Mouse (Mus musculus): Measurements from ENCODE around the gene Pou6f2.

Gene Pou6f2

GRCm38 (mm10) chr13:18397586-18397985 is at the start of gene Pou6f2:
TSS of gene Pou6f2 (minus strand) at chr13:18397686.
- no peak for DNase-seq (ENCODE audit: low spot score)

- DNase-seq (ENCODE audit: low spot score) = no peak
Measured at GRCm38 (mm10) chr13:18439858-18440257, 42.4 kb upstream of the Pou6f2 start.

GRCm38 (mm10) chr13:18387673-18388072 is 9.8 kb downstream of the Pou6f2 start:
- DNase-seq (ENCODE audit: low spot score) = no peak

- DNase-seq (ENCODE audit: low spot score) = no peak
Measured at GRCm38 (mm10) chr13:18363373-18363772, 34.1 kb downstream of the Pou6f2 start.

- DNase-seq (ENCODE audit: low spot score) = no peak
Measured at GRCm38 (mm10) chr13:18344580-18345333, 52.7 kb downstream of the Pou6f2 start.

GRCm38 (mm10) chr13:18338910-18339501 is 58.5 kb downstream of the Pou6f2 start:
- DNase-seq (ENCODE audit: low spot score) = no peak

GRCm38 (mm10) chr13:18338022-18338421 is 59.5 kb downstream of the Pou6f2 start:
- no peak for DNase-seq (ENCODE audit: low spot score)

GRCm38 (mm10) chr13:18334035-18334434 is 63.5 kb downstream of the Pou6f2 start:
- DNase-seq (ENCODE audit: low spot score) = no peak

GRCm38 (mm10) chr13:18332596-18332995 is 64.9 kb downstream of the Pou6f2 start:
- no peak for DNase-seq (ENCODE audit: low spot score)

GRCm38 (mm10) chr13:18323980-18324678 is 73.4 kb downstream of the Pou6f2 start:
- DNase-seq (ENCODE audit: low spot score) = no peak

GRCm38 (mm10) chr13:18323407-18323806 is 74.1 kb downstream of the Pou6f2 start:
- no peak for DNase-seq (ENCODE audit: low spot score)

- no peak for DNase-seq (ENCODE audit: low spot score)
Measured at GRCm38 (mm10) chr13:18312613-18313012, 84.9 kb downstream of the Pou6f2 start.

GRCm38 (mm10) chr13:18309024-18309423 is 88.5 kb downstream of the Pou6f2 start:
- DNase-seq (ENCODE audit: low spot score) = no peak

GRCm38 (mm10) chr13:18306506-18307145 is 90.9 kb downstream of the Pou6f2 start:
- DNase-seq (ENCODE audit: low spot score) = no peak

GRCm38 (mm10) chr13:18299966-18300365 is 97.5 kb downstream of the Pou6f2 start:
- no peak for DNase-seq (ENCODE audit: low spot score)

- no peak for DNase-seq (ENCODE audit: low spot score)
Measured at GRCm38 (mm10) chr13:18293438-18293837, 104.0 kb downstream of the Pou6f2 start.

GRCm38 (mm10) chr13:18290253-18290914 is 107.1 kb downstream of the Pou6f2 start:
- no peak for DNase-seq (ENCODE audit: low spot score)

- no peak for DNase-seq (ENCODE audit: low spot score)
Measured at GRCm38 (mm10) chr13:18287536-18287935, 110.0 kb downstream of the Pou6f2 start.

GRCm38 (mm10) chr13:18282361-18282982 is 115.0 kb downstream of the Pou6f2 start:
- no peak for DNase-seq (ENCODE audit: low spot score)

- DNase-seq (ENCODE audit: low spot score) = no peak
Measured at GRCm38 (mm10) chr13:18281084-18281483, 116.4 kb downstream of the Pou6f2 start.

GRCm38 (mm10) chr13:18253131-18253530 is 144.4 kb downstream of the Pou6f2 start:
- no peak for DNase-seq (ENCODE audit: low spot score)

Data from T-cell, adult 2 months (primary cell).